Mouse (Mus musculus) intestine, postnatal 0 days (tissue): Measurements from ENCODE around the gene C5ar1. TPM values are rescaled to one million over a fixed set of nuclear protein-coding genes. Genes with fewer than 3 reads are reported as not detected.

Experiments
- ATAC-seq: fragments of 200-750 bp; cut with Nextera tagmentation; 2 replicates; pipeline ENCODE4 v1.8.0; 2017; ENCODE audit warnings: mild to moderate bottlenecking, moderate TSS enrichment, moderate library complexity
- H3K27ac ChIP-seq: fragments of 300-500 bp; sonication (generic); 2 replicates; pipeline ENCODE4 v1.5.1; 2014; ENCODE audit warnings: mild to moderate bottlenecking, low read depth, low read length, moderate library complexity
- H3K27me3 ChIP-seq: fragments of 300-500 bp; sonication (generic); replicated peaks from 2 replicates; pipeline ENCODE4 v1.6.1; 2014; ENCODE audit warnings: low read length, mixed read lengths; ENCODE audit not compliant: control insufficient read depth, insufficient read depth
- H3K36me3 ChIP-seq: fragments of 300-500 bp; sonication (generic); 2 replicates; pipeline ENCODE4 v1.6.1; 2014; ENCODE audit warnings: mild to moderate bottlenecking, moderate library complexity; ENCODE audit not compliant: control insufficient read depth, insufficient read depth
- H3K4me1 ChIP-seq: fragments of 300-500 bp; sonication (generic); replicated peaks from 2 replicates; pipeline ENCODE4 v1.6.1; 2014; ENCODE audit warnings: antibody characterized with exemption, low read length, mixed read lengths; ENCODE audit not compliant: control insufficient read depth, insufficient read depth
- H3K4me2 ChIP-seq: fragments of 300-500 bp; sonication (generic); replicated peaks from 2 replicates; pipeline ENCODE4 v1.6.1; 2014; ENCODE audit warnings: low read depth, mild to moderate bottlenecking, moderate library complexity
- H3K4me3 ChIP-seq: fragments of 300-500 bp; sonication (generic); 2 replicates; pipeline ENCODE4 v1.5.1; 2014; ENCODE audit warnings: low read depth, low read length
- H3K9ac ChIP-seq: fragments of 300-500 bp; sonication (generic); 2 replicates; pipeline ENCODE4 v1.6.1; 2014; ENCODE audit warnings: mild to moderate bottlenecking, low read depth, low read length
- H3K9me3 ChIP-seq: fragments of 300-500 bp; sonication (generic); 2 replicates; pipeline ENCODE4 v1.6.1; 2016; ENCODE audit warnings: mixed run types; ENCODE audit not compliant: control insufficient read depth
- CTCF ChIP-seq: sonication (generic); IDR thresholded peaks from 2 replicates; pipeline ENCODE4 v1.5.1; 2016; ENCODE audit warnings: low read depth, mild to moderate bottlenecking, control low read depth, antibody characterized with exemption, moderate library complexity
- WGBS: fragments of 180-500 bp; shearing (Covaris S2); extraction: QIAGEN DNeasy Blood & Tissue Kit; methylation state at CpG from one replicate; pipeline ENCODE4 v1.1.7; 2014; 5-methylcytosine and 5-hydroxymethylcytosine counted together
- polyA plus RNA-seq: library from polyadenylated mRNA; unstranded; fragments of >200 nt; fragmentation: Nextera tagmentation; extraction: Ambion mirVana; gene quantifications from 2 replicates; pipeline ENCODE4 v1.2.1, GENCODE M21; 2015

Gene C5ar1
- polyA plus RNA-seq, 1 experiment from 2014 or later = 2.1 TPM

DNA sequence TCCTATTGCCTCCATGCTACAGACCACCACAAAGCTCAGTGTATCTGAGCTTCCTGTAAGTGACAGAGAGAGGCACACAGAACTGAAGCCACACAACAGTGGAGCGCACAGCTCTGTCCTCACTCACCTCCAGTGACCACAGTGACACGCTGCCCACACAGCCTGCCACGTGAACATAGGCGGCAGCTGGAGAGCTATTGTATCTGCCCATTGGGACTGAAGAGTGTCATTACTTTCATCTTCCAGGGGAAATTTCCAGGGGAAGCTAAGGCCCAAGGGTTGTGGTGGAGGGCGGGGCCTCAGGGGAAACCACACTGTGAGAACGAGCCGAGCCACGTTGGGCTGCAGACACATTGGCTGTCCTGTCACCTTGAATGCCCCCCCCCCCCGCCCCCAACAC, 54.5 kb downstream of the C5ar1 start:
- H3K4me2 ChIP-seq = no peak overlapping the region
- no peak overlapping the region for H3K4me3 ChIP-seq
- H3K27ac ChIP-seq = no peak overlapping the region
- H3K9me3 ChIP-seq = no peaks in the 10 kb centered on the region
- H3K27me3 ChIP-seq = no peaks in the 10 kb centered on the region
- no peak overlapping the region for H3K9ac ChIP-seq
- peaks cover 60% of the 10 kb centered on the region for H3K36me3 ChIP-seq
- no peak for ATAC-seq
- TF ChIP-seq CTCF = no peak
- H3K4me1 ChIP-seq = no peaks in the 10 kb centered on the region
- WGBS = 74% methylated on average over 9 of the region's 9 CpGs

DNA sequence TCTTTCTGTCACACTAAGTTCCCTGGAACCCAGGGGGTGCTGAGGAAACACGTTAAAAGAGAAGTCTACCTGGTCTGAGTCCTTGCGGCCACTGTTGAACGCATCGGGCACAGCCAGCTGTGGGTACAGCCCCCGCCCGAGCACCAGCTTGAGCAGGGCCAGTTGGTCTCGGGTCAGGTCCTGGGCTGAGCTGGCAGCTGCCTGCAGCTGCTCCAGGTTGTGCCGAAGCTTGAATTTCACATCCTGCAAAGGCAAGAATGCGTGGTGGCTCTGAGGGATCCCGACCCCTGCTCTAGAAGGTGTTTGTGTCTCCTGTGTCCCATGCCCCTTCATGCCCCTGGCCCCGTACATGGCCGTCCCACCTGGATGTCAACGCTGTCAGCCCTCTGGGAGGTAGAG, 55.8 kb downstream of the C5ar1 start:
- no peaks in the 10 kb centered on the region for H3K4me1 ChIP-seq
- H3K36me3 ChIP-seq = peaks cover 57% of the 10 kb centered on the region
- no peak for TF ChIP-seq CTCF
- ATAC-seq = peak; percentile 5; the same call in 1 of the 2 replicates
- H3K4me3 ChIP-seq = no peak overlapping the region
- H3K27me3 ChIP-seq = no peaks in the 10 kb centered on the region
- H3K9ac ChIP-seq = no peak overlapping the region
- H3K4me2 ChIP-seq = no peak overlapping the region
- H3K9me3 ChIP-seq = no peaks in the 10 kb centered on the region
- H3K27ac ChIP-seq = peak overlapping the region; percentile 69
- 90% methylated on average over 13 of the region's 13 CpGs for WGBS

DNA sequence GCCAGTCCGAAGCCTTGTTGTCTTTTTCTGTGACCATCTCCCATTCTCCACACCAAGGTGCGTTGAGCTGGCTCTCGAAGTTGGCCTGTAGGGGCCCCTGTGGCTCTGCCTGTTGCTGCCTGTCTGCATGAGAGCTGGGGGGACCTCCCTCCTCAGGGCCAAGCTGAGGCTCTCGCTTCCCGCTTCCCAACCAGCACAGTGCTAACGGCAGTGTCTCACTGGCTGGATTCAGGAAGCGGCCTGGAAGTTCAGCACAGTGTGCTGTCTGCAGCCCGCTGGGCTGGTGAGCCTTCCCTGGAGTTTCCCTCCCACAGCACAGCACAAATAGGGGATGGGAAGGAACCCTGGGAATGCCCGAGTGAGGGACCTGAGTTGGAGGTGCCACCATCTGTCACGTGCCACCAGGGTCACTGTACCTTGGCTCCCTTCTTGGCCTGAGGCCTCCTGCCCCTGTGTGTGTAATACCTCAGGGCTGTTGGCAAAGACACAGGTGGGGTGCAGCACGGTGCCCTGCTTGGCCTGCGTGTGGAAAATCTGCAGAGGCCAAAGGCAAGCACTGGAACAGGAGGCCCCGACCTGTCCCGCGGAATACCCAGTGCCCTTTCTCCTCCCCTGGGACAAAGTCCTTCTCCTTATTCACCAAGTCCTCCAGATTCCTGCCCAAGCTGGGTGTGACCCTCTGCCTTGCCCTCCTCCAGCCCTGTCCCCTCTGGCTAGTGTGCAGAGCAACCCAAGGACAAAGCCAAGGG, 56.4 kb downstream of the C5ar1 start:
- 52% methylated on average over 15 of the region's 15 CpGs for WGBS
- H3K27me3 ChIP-seq = no peaks in the 10 kb centered on the region
- H3K4me2 ChIP-seq = no peak overlapping the region
- peaks cover 59% of the 10 kb centered on the region for H3K36me3 ChIP-seq
- no peak overlapping the region for H3K9ac ChIP-seq
- no peaks in the 10 kb centered on the region for H3K4me1 ChIP-seq
- H3K27ac ChIP-seq = peak overlapping the region; percentile 69
- no peaks in the 10 kb centered on the region for H3K9me3 ChIP-seq
- H3K4me3 ChIP-seq = no peak overlapping the region
- TF ChIP-seq CTCF = peak; percentile 37
- ATAC-seq = peak; percentile 85

DNA sequence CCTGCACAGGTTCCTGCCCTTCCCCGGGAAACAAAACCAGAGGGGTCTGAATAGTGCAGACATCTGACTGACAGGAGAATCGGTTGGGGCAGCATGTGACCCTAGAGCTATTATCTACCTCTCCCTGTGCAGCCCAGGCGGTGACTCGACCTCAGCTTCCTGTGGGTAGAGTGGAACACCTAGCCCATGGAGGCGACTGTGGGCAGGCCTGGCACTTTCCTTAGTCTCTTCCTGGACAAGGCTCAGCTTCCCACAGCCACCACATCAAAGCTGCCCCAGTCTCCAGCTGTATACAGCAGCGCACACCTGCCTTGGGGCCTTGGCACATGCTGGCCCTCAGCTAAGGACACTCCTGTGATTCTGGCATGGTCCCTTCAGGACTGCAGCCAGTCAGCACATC, 58.2 kb downstream of the C5ar1 start:
- H3K9ac ChIP-seq = no peak overlapping the region
- no peak for ATAC-seq
- H3K9me3 ChIP-seq = no peaks in the 10 kb centered on the region
- peaks cover 66% of the 10 kb centered on the region for H3K36me3 ChIP-seq
- no peak overlapping the region for H3K4me2 ChIP-seq
- no peaks in the 10 kb centered on the region for H3K4me1 ChIP-seq
- H3K27me3 ChIP-seq = no peaks in the 10 kb centered on the region
- WGBS = 74% methylated on average over 6 of the region's 6 CpGs
- TF ChIP-seq CTCF = no peak
- no peak overlapping the region for H3K27ac ChIP-seq
- H3K4me3 ChIP-seq = no peak overlapping the region

DNA sequence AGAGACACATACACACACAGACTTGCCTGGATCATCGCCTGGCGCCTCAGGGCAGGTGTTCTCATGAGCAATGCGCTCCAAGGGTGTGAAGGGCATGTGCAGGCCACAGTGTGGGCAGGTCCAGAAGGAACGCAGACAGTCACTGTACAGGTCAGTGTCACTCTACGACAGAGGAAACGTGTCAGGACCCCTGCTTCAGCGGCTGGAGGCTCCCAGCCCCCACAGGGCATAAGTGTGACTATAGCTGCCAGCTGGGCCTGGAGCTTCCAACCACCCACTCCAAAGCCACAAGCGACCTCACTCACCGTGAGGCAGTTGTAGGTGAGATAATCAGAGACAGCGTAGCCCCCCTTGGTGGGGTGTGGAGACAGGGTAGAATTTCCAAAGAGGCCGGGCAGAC, 60.8 kb downstream of the C5ar1 start:
- WGBS = 88% methylated on average over 11 of the region's 11 CpGs

DNA sequence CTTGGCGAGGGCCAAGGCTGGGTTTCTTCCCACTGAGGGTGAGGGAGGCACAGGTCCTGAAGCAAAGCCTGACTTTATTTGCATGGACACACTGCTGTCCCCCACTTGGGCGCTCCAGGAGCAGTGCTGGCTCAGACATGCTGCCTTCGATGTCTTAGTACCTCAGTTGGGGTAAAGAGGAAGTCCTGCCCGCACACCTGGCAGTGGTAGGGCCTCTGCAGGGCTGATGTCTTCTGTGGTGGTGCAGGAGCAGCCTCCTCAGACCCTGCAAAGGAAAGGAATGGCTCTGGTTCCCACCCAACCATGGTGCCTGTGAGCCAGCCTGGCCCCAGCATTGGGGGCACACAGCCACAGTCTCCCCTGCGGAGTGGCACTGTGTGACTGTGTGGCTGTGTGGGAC, 62.2 kb downstream of the C5ar1 start:
- ATAC-seq = no peak
- Histone ChIP-seq H3K4me1 (no peaks in the 10 kb centered on the region), H3K9me3 (no peaks in the 10 kb centered on the region), H3K4me3 (no peak overlapping the region), H3K27me3 (no peaks in the 10 kb centered on the region), H3K4me2 (no peak overlapping the region), H3K9ac (no peak overlapping the region), H3K27ac (no peak overlapping the region), H3K36me3 (peaks cover 38% of the 10 kb centered on the region)
- no peak for TF ChIP-seq CTCF
- 79% methylated on average over 5 of the region's 5 CpGs for WGBS

More for the DNA sequence above, 60.8 kb downstream of the C5ar1 start:
- Histone ChIP-seq H3K4me2 (no peak overlapping the region), H3K9ac (no peak overlapping the region), H3K36me3 (peaks cover 43% of the 10 kb centered on the region), H3K4me1 (no peaks in the 10 kb centered on the region), H3K27ac (no peak overlapping the region), H3K9me3 (no peaks in the 10 kb centered on the region), H3K4me3 (no peak overlapping the region), H3K27me3 (no peaks in the 10 kb centered on the region)
- no peak for TF ChIP-seq CTCF
- ATAC-seq = no peak

Other genes starting within 250 kb of the C5ar1 start
- gene Bicra, start 211.6 kb downstream of the C5ar1 start, polyA plus RNA-seq = 1.6 and 1.7 TPM in 2 replicates
- 0.14 TPM in 1 of 2 replicates, not detected in the other for gene Zfp541, start 197.7 kb downstream of the C5ar1 start, polyA plus RNA-seq
- gene Napa, start 161.1 kb downstream of the C5ar1 start, polyA plus RNA-seq = 201 and 204 TPM in 2 replicates
- 13.3 and 14.4 TPM in 2 replicates for gene Kptn, start 139.6 kb downstream of the C5ar1 start, polyA plus RNA-seq
- gene Slc8a2, start 129.7 kb downstream of the C5ar1 start, polyA plus RNA-seq = 0.08 and 0.14 TPM in 2 replicates
- gene Meis3, start 84.5 kb downstream of the C5ar1 start, polyA plus RNA-seq = 18.0 and 20.7 TPM in 2 replicates
- gene Dhx34, start 37.5 kb downstream of the C5ar1 start, polyA plus RNA-seq = 7.3 and 9.0 TPM in 2 replicates
- gene C5ar2, start 15.4 kb downstream of the C5ar1 start, polyA plus RNA-seq = 0.16 and 0.26 TPM in 2 replicates
- gene Inafm1, start 14.1 kb upstream of the C5ar1 start, polyA plus RNA-seq = 24.1 and 24.8 TPM in 2 replicates
- 14.2 and 14.8 TPM in 2 replicates for gene Ccdc9, start 27.3 kb upstream of the C5ar1 start, polyA plus RNA-seq
- gene Bbc3, start 48.9 kb upstream of the C5ar1 start, polyA plus RNA-seq = 6.6 and 7.0 TPM in 2 replicates
- gene Sae1, start 128.3 kb upstream of the C5ar1 start, polyA plus RNA-seq = 90.7 and 91.5 TPM in 2 replicates
- gene Zc3h4, start 141.4 kb upstream of the C5ar1 start, polyA plus RNA-seq = 12.9 and 13.5 TPM in 2 replicates
- 124 and 132 TPM in 2 replicates for gene Tmem160, start 193.2 kb upstream of the C5ar1 start, polyA plus RNA-seq
- 0.22 and 0.27 TPM in 2 replicates for gene Npas1, start 218.2 kb upstream of the C5ar1 start, polyA plus RNA-seq